Mouse (Mus musculus): ENCODE measurements around the gene Ddx39.

Gene Ddx39

GRCm38 (mm10) chr8:83715031-83715690, at the start of gene Ddx39:
Ddx39 (plus strand) TSS chr8:83715177.
- peak; percentile 96 to 98 for DNase-seq (ENCODE audit: low spot score in 2 of 2)

GRCm38 (mm10) chr8:83665969-83666865, 48.8 kb upstream of the Ddx39 start, which contains the start of gene Ptger1:
Ptger1 (plus strand) TSS chr8:83666678.
- peak; percentile 29 to 42 for DNase-seq (ENCODE audit: low spot score in 2 of 2)

- DNase-seq (ENCODE audit: low spot score in 2 of 2) = no peak
Observed at GRCm38 (mm10) chr8:83666866-83667234, 48.1 kb upstream of the Ddx39 start.

GRCm38 (mm10) chr8:83667526-83667925, 47.5 kb upstream of the Ddx39 start:
- DNase-seq (ENCODE audit: low spot score in 2 of 2) = peak in 1 of 2 experiments; percentile 12

GRCm38 (mm10) chr8:83668010-83668916, 46.7 kb upstream of the Ddx39 start:
- DNase-seq (ENCODE audit: low spot score in 2 of 2) = peak; percentile 22 to 44

GRCm38 (mm10) chr8:83669013-83669412, 46.0 kb upstream of the Ddx39 start:
- no peak for DNase-seq (ENCODE audit: low spot score in 2 of 2)

GRCm38 (mm10) chr8:83672936-83673335, 42.0 kb upstream of the Ddx39 start:
- no peak for DNase-seq (ENCODE audit: low spot score in 2 of 2)

GRCm38 (mm10) chr8:83674497-83674896, 40.5 kb upstream of the Ddx39 start:
- DNase-seq (ENCODE audit: low spot score in 2 of 2) = peak in 1 of 2 experiments; percentile 72

- DNase-seq (ENCODE audit: low spot score in 2 of 2) = peak in 1 of 2 experiments; percentile 68
Observed at GRCm38 (mm10) chr8:83679866-83680265, 35.1 kb upstream of the Ddx39 start.

GRCm38 (mm10) chr8:83680603-83681002, 34.4 kb upstream of the Ddx39 start:
- no peak for DNase-seq (ENCODE audit: low spot score in 2 of 2)

- DNase-seq (ENCODE audit: low spot score in 2 of 2) = no peak
Observed at GRCm38 (mm10) chr8:83681099-83681498, 33.9 kb upstream of the Ddx39 start.

- no peak for DNase-seq (ENCODE audit: low spot score in 2 of 2)
Observed at GRCm38 (mm10) chr8:83684517-83684916, 30.5 kb upstream of the Ddx39 start.

- DNase-seq (ENCODE audit: low spot score in 2 of 2) = no peak
Observed at GRCm38 (mm10) chr8:83689264-83689663, 25.7 kb upstream of the Ddx39 start.

GRCm38 (mm10) chr8:83693609-83694236, 21.3 kb upstream of the Ddx39 start:
- peak; percentile 47 to 52 for DNase-seq (ENCODE audit: low spot score in 2 of 2)

GRCm38 (mm10) chr8:83694369-83695160, 20.4 kb upstream of the Ddx39 start:
- peak; percentile 40 to 54 for DNase-seq (ENCODE audit: low spot score in 2 of 2)

- DNase-seq (ENCODE audit: low spot score in 2 of 2) = no peak
Observed at GRCm38 (mm10) chr8:83695351-83696106, 19.4 kb upstream of the Ddx39 start.

GRCm38 (mm10) chr8:83697374-83698220, 17.4 kb upstream of the Ddx39 start:
- no peak for DNase-seq (ENCODE audit: low spot score in 2 of 2)

- peak; percentile 44 to 53 for DNase-seq (ENCODE audit: low spot score in 2 of 2)
Observed at GRCm38 (mm10) chr8:83698291-83698660, 16.7 kb upstream of the Ddx39 start.

All from right cerebral cortex, adult 2 months (tissue).